Mouse (Mus musculus) forebrain, embryonic 11.5 days (tissue): Measurements from ENCODE around the gene Naa20. TPM values are rescaled to one million over a fixed set of nuclear protein-coding genes. Genes with fewer than 3 reads are reported as not detected.

Experiments
- ATAC-seq: fragments of 200-750 bp; cut with Nextera tagmentation; replicated peaks from 2 replicates; pipeline ENCODE4 v1.8.0; 2017; ENCODE audit warnings: moderate TSS enrichment; ENCODE audit not compliant: low FRiP score
- DNase-seq: peaks from one replicate; pipeline ENCODE4 v3.0.0-alpha.2; 2017; ENCODE audit warnings: low spot score
- H3K27ac ChIP-seq: fragments of 300-500 bp; sonication (generic); 2 replicates; pipeline ENCODE4 v1.5.1; 2014; ENCODE audit warnings: low read depth, low read length
- H3K27me3 ChIP-seq: fragments of 300-500 bp; sonication (generic); 2 replicates; pipeline ENCODE4 v1.6.1; 2014; ENCODE audit warnings: mild to moderate bottlenecking, low read length, mixed read lengths; ENCODE audit not compliant: control insufficient read depth, insufficient read depth
- H3K36me3 ChIP-seq: fragments of 300-500 bp; sonication (generic); 2 replicates; pipeline ENCODE4 v1.6.1; 2014; ENCODE audit warnings: mild to moderate bottlenecking, low read length, moderate library complexity, mixed read lengths; ENCODE audit not compliant: control insufficient read depth, insufficient read depth
- H3K4me1 ChIP-seq: fragments of 300-500 bp; sonication (generic); replicated peaks from 2 replicates; pipeline ENCODE4 v1.6.1; 2014; ENCODE audit warnings: low read length, mixed read lengths; ENCODE audit not compliant: control insufficient read depth, insufficient read depth
- H3K4me2 ChIP-seq: fragments of 300-500 bp; sonication (generic); 2 replicates; pipeline ENCODE4 v1.6.1; 2014; ENCODE audit warnings: low read depth, mild to moderate bottlenecking, low read length, moderate library complexity, mixed read lengths; ENCODE audit not compliant: severe bottlenecking
- H3K4me3 ChIP-seq: fragments of 300-500 bp; sonication (generic); 2 replicates; pipeline ENCODE4 v1.5.1; 2014; ENCODE audit warnings: low read depth, low read length
- H3K9ac ChIP-seq: fragments of 300-500 bp; sonication (generic); 2 replicates; pipeline ENCODE4 v1.6.1; 2014; ENCODE audit warnings: low read length
- H3K9me3 ChIP-seq: fragments of 300-500 bp; sonication (generic); 2 replicates; pipeline ENCODE4 v1.6.1; 2016; ENCODE audit warnings: low read length, mixed read lengths; ENCODE audit not compliant: control insufficient read depth
- whole genome bisulfite sequencing: fragments of 180-500 bp; shearing (Covaris S2); extraction: QIAGEN DNeasy Blood & Tissue Kit; methylation state at CpG from one replicate; pipeline ENCODE4 v1.1.7; 2014; 5-methylcytosine and 5-hydroxymethylcytosine counted together
- polyA plus RNA-seq: library from polyadenylated mRNA; unstranded; fragments of >200 nt; fragmentation: Nextera tagmentation; extraction: Ambion mirVana; gene quantifications from 2 replicates; pipeline ENCODE4 v1.2.1, GENCODE M21; 2014

Gene Naa20
- polyA plus RNA-seq, 1 experiment from 2014 or later: 142 TPM

- WGBS: 91% methylated on average over 5 of the region's 5 CpGs
- Histone ChIP-seq H3K36me3 (no peaks in the 10 kb centered on the region), H3K4me1 (peaks cover 9% of the 10 kb centered on the region; the same call in 1 of the 2 replicates), H3K9me3 (no peaks in the 10 kb centered on the region), H3K9ac (no peak overlapping the region), H3K4me2 (no peak overlapping the region), H3K27ac (no peak overlapping the region), H3K4me3 (no peak overlapping the region), H3K27me3 (no peaks in the 10 kb centered on the region; the same call in 1 of the 2 replicates)
- ATAC-seq (no peak), DNase-seq (no peak)
Observed at GRCm38 (mm10) chr2:145952726-145953125, 50.8 kb downstream of the Naa20 start.

- WGBS: 27% methylated on average over 10 of the region's 10 CpGs
- no peaks in the 10 kb centered on the region; the same call in 1 of the 2 replicates for H3K27me3 ChIP-seq
- no peak for DNase-seq
- H3K9ac ChIP-seq: no peak overlapping the region
- H3K36me3 ChIP-seq: no peaks in the 10 kb centered on the region
- no peaks in the 10 kb centered on the region for H3K9me3 ChIP-seq
- ATAC-seq: peak; percentile 53
- no peak overlapping the region for H3K4me2 ChIP-seq
- no peak overlapping the region for H3K4me3 ChIP-seq
- H3K4me1 ChIP-seq: peaks cover 4% of the 10 kb centered on the region; the same call in 1 of the 2 replicates
- H3K27ac ChIP-seq: no peak overlapping the region
Observed at GRCm38 (mm10) chr2:145955844-145956243, 53.9 kb downstream of the Naa20 start.

- Histone ChIP-seq H3K27ac (no peak overlapping the region), H3K9ac (no peak overlapping the region), H3K4me1 (peaks cover 4% of the 10 kb centered on the region; the same call in 1 of the 2 replicates), H3K27me3 (no peaks in the 10 kb centered on the region; the same call in 1 of the 2 replicates), H3K9me3 (no peaks in the 10 kb centered on the region), H3K36me3 (no peaks in the 10 kb centered on the region), H3K4me3 (no peak overlapping the region), H3K4me2 (no peak overlapping the region)
- 29% methylated on average over 5 of the region's 5 CpGs for WGBS
- ATAC-seq (no peak; the same call in 1 of the 2 replicates), DNase-seq (no peak)
Observed at GRCm38 (mm10) chr2:145956318-145956717, 54.4 kb downstream of the Naa20 start.

- Histone ChIP-seq H3K9me3 (no peaks in the 10 kb centered on the region), H3K4me3 (no peak overlapping the region), H3K9ac (no peak overlapping the region), H3K4me1 (peaks cover 4% of the 10 kb centered on the region; the same call in 1 of the 2 replicates), H3K27ac (no peak overlapping the region), H3K4me2 (no peak overlapping the region), H3K36me3 (no peaks in the 10 kb centered on the region), H3K27me3 (no peaks in the 10 kb centered on the region; the same call in 1 of the 2 replicates)
- no peak for DNase-seq
- 12% methylated on average over 4 of the region's 4 CpGs for WGBS
- ATAC-seq: no peak
Observed at GRCm38 (mm10) chr2:145957450-145957849, 55.6 kb downstream of the Naa20 start.

GRCm38 (mm10) chr2:145958097-145958496, 56.2 kb downstream of the Naa20 start:
- Histone ChIP-seq H3K4me3 (no peak overlapping the region), H3K36me3 (no peaks in the 10 kb centered on the region), H3K9ac (no peak overlapping the region), H3K4me1 (peaks cover 4% of the 10 kb centered on the region; the same call in 1 of the 2 replicates), H3K9me3 (no peaks in the 10 kb centered on the region), H3K4me2 (no peak overlapping the region), H3K27me3 (no peaks in the 10 kb centered on the region), H3K27ac (peak overlapping the region; percentile 18; the same call in 1 of the 2 replicates)
- WGBS: 76% methylated on average over 6 of the region's 6 CpGs
- DNase-seq (no peak), ATAC-seq (0 out of 2 replicates have a peak, but pooled peaks have one; percentile 1)

- Histone ChIP-seq H3K27me3 (no peaks in the 10 kb centered on the region), H3K9me3 (no peaks in the 10 kb centered on the region), H3K36me3 (no peaks in the 10 kb centered on the region), H3K4me1 (peaks cover 4% of the 10 kb centered on the region; the same call in 1 of the 2 replicates), H3K27ac (no peak overlapping the region), H3K9ac (no peak overlapping the region), H3K4me2 (no peak overlapping the region), H3K4me3 (no peak overlapping the region)
- DNase-seq (no peak), ATAC-seq (peak; percentile 76)
- 48% methylated on average over 7 of the region's 7 CpGs for WGBS
Observed at GRCm38 (mm10) chr2:145958551-145958950, 56.7 kb downstream of the Naa20 start.

GRCm38 (mm10) chr2:145961861-145962260, 60.0 kb downstream of the Naa20 start:
- no peak overlapping the region for H3K4me3 ChIP-seq

More at GRCm38 (mm10) chr2:145961861-145962260, 60.0 kb downstream of the Naa20 start:
- H3K9me3 ChIP-seq: no peaks in the 10 kb centered on the region
- no peak overlapping the region for H3K27ac ChIP-seq
- ATAC-seq: no peak
- no peaks in the 10 kb centered on the region for H3K36me3 ChIP-seq
- no peaks in the 10 kb centered on the region; the same call in 1 of the 2 replicates for H3K4me1 ChIP-seq
- no peak overlapping the region for H3K4me2 ChIP-seq
- 87% methylated on average over 5 of the region's 5 CpGs for WGBS
- no peaks in the 10 kb centered on the region for H3K27me3 ChIP-seq
- no peak for DNase-seq
- no peak overlapping the region for H3K9ac ChIP-seq
